Mouse (Mus musculus): Measurements from ENCODE around the gene Arid1b. TPM values are rescaled to one million over a fixed set of nuclear protein-coding genes. Genes with fewer than 3 reads are reported as not detected.

Gene Arid1b
- polyA plus RNA-seq, 1 experiment from 2014 or later = 16.1 TPM

GRCm38 (mm10) chr17:5222827-5223226 lies 228.7 kb downstream of the Arid1b start:
- H3K9me3 ChIP-seq = no peaks in the 10 kb centered on the region
- no peak for ATAC-seq (ENCODE audit: low FRiP score)
- 26% methylated on average over 2 of the region's 2 CpGs for WGBS
- H3K9ac ChIP-seq = no peak overlapping the region
- H3K4me1 ChIP-seq (replicated peaks) = peaks cover 79% of the 10 kb centered on the region
- no peaks in the 10 kb centered on the region for H3K27me3 ChIP-seq
- H3K4me3 ChIP-seq = no peak overlapping the region
- H3K27ac ChIP-seq = no peak overlapping the region
- no peaks in the 10 kb centered on the region for H3K36me3 ChIP-seq
- no peak overlapping the region for H3K4me2 ChIP-seq

- peaks cover 77% of the 10 kb centered on the region for H3K4me1 ChIP-seq (replicated peaks)
- WGBS = 79% methylated on average over 4 of the region's 4 CpGs
- no peak for ATAC-seq (ENCODE audit: low FRiP score)
- H3K9me3 ChIP-seq = no peaks in the 10 kb centered on the region
- no peak overlapping the region for H3K4me2 ChIP-seq
- no peak overlapping the region for H3K27ac ChIP-seq
- no peak overlapping the region for H3K4me3 ChIP-seq
- H3K36me3 ChIP-seq = no peaks in the 10 kb centered on the region
- no peak overlapping the region for H3K9ac ChIP-seq
- no peaks in the 10 kb centered on the region for H3K27me3 ChIP-seq
Measured at GRCm38 (mm10) chr17:5224932-5225331, 230.8 kb downstream of the Arid1b start.

- H3K36me3 ChIP-seq = no peaks in the 10 kb centered on the region
- no peak for ATAC-seq (ENCODE audit: low FRiP score)
- H3K4me1 ChIP-seq (replicated peaks) = peaks cover 74% of the 10 kb centered on the region
- no peaks in the 10 kb centered on the region for H3K27me3 ChIP-seq
- H3K4me3 ChIP-seq = no peak overlapping the region
- H3K9me3 ChIP-seq = no peaks in the 10 kb centered on the region
- 69% methylated on average over 6 of the region's 6 CpGs for WGBS
- no peak overlapping the region for H3K9ac ChIP-seq
- H3K27ac ChIP-seq = 0 out of 2 replicates have a peak overlapping the region, but pooled peaks have one; percentile 3
- no peak overlapping the region for H3K4me2 ChIP-seq
Measured at GRCm38 (mm10) chr17:5227136-5227535, 233.0 kb downstream of the Arid1b start.

- H3K36me3 ChIP-seq = no peaks in the 10 kb centered on the region
- H3K9me3 ChIP-seq = no peaks in the 10 kb centered on the region
- peaks cover 76% of the 10 kb centered on the region for H3K4me1 ChIP-seq (replicated peaks)
- no peak overlapping the region for H3K4me3 ChIP-seq
- H3K4me2 ChIP-seq = peak overlapping the region; percentile 8; the same call in 1 of the 2 replicates
- ATAC-seq (ENCODE audit: low FRiP score) = peak; percentile 22; the same call in 1 of the 2 replicates
- H3K27ac ChIP-seq = peak overlapping the region; percentile 76
- 44% methylated on average over 14 of the region's 14 CpGs for WGBS
- 0 out of 2 replicates have a peak overlapping the region, but pooled peaks have one; percentile 3 for H3K9ac ChIP-seq
- H3K27me3 ChIP-seq = no peaks in the 10 kb centered on the region
Measured at GRCm38 (mm10) chr17:5227950-5228615, 234.0 kb downstream of the Arid1b start.

GRCm38 (mm10) chr17:5228616-5229250 lies 234.6 kb downstream of the Arid1b start:
- 0 out of 2 replicates have a peak overlapping the region, but pooled peaks have one; percentile 3 for H3K9ac ChIP-seq
- H3K9me3 ChIP-seq = no peaks in the 10 kb centered on the region
- peak overlapping the region; percentile 76 for H3K27ac ChIP-seq
- 79% methylated on average over 6 of the region's 6 CpGs for WGBS
- H3K4me1 ChIP-seq (replicated peaks) = peaks cover 73% of the 10 kb centered on the region
- no peaks in the 10 kb centered on the region for H3K27me3 ChIP-seq
- H3K36me3 ChIP-seq = no peaks in the 10 kb centered on the region
- no peak overlapping the region for H3K4me3 ChIP-seq
- peak; percentile 7; the same call in 1 of the 2 replicates for ATAC-seq (ENCODE audit: low FRiP score)
- H3K4me2 ChIP-seq = 0 out of 2 replicates have a peak overlapping the region, but pooled peaks have one; percentile 8

- H3K27ac ChIP-seq = 0 out of 2 replicates have a peak overlapping the region, but pooled peaks have one; percentile 40
- WGBS = 76% methylated on average over 7 of the region's 7 CpGs
- ATAC-seq (ENCODE audit: low FRiP score) = no peak
- H3K4me3 ChIP-seq = no peak overlapping the region
- H3K36me3 ChIP-seq = no peaks in the 10 kb centered on the region
- H3K9ac ChIP-seq = no peak overlapping the region
- peaks cover 68% of the 10 kb centered on the region for H3K4me1 ChIP-seq (replicated peaks)
- H3K4me2 ChIP-seq = no peak overlapping the region
- H3K9me3 ChIP-seq = no peaks in the 10 kb centered on the region
- no peaks in the 10 kb centered on the region for H3K27me3 ChIP-seq
Measured at GRCm38 (mm10) chr17:5230063-5230462, 235.9 kb downstream of the Arid1b start.

GRCm38 (mm10) chr17:5232180-5232579 lies 238.0 kb downstream of the Arid1b start:
- peaks cover 70% of the 10 kb centered on the region for H3K4me1 ChIP-seq (replicated peaks)
- WGBS = 53% methylated on average over 2 of the region's 2 CpGs
- H3K4me3 ChIP-seq = no peak overlapping the region
- H3K9ac ChIP-seq = no peak overlapping the region
- no peaks in the 10 kb centered on the region for H3K27me3 ChIP-seq
- H3K36me3 ChIP-seq = no peaks in the 10 kb centered on the region
- no peak overlapping the region for H3K27ac ChIP-seq
- no peaks in the 10 kb centered on the region for H3K9me3 ChIP-seq
- ATAC-seq (ENCODE audit: low FRiP score) = no peak
- H3K4me2 ChIP-seq = no peak overlapping the region

GRCm38 (mm10) chr17:5233991-5234390 lies 239.9 kb downstream of the Arid1b start:
- no peak overlapping the region for H3K4me2 ChIP-seq
- H3K27ac ChIP-seq = no peak overlapping the region
- WGBS = 92% methylated on average over 1 of the region's 1 CpGs
- H3K4me3 ChIP-seq = no peak overlapping the region
- no peaks in the 10 kb centered on the region for H3K27me3 ChIP-seq
- peaks cover 73% of the 10 kb centered on the region for H3K4me1 ChIP-seq (replicated peaks)
- H3K9ac ChIP-seq = no peak overlapping the region
- no peaks in the 10 kb centered on the region for H3K36me3 ChIP-seq
- ATAC-seq (ENCODE audit: low FRiP score) = no peak
- no peaks in the 10 kb centered on the region for H3K9me3 ChIP-seq

- no peaks in the 10 kb centered on the region for H3K27me3 ChIP-seq
- ATAC-seq (ENCODE audit: low FRiP score) = no peak
- H3K4me1 ChIP-seq (replicated peaks) = peaks cover 73% of the 10 kb centered on the region
Measured at GRCm38 (mm10) chr17:5235057-5235456, 240.9 kb downstream of the Arid1b start.

GRCm38 (mm10) chr17:5237765-5238164 lies 243.6 kb downstream of the Arid1b start:
- H3K27ac ChIP-seq = no peak overlapping the region
- H3K4me2 ChIP-seq = no peak overlapping the region
- no peaks in the 10 kb centered on the region for H3K9me3 ChIP-seq
- H3K27me3 ChIP-seq = no peaks in the 10 kb centered on the region
- H3K4me1 ChIP-seq (replicated peaks) = peaks cover 60% of the 10 kb centered on the region
- 65% methylated on average over 3 of the region's 3 CpGs for WGBS
- H3K9ac ChIP-seq = no peak overlapping the region
- ATAC-seq (ENCODE audit: low FRiP score) = no peak
- no peak overlapping the region for H3K4me3 ChIP-seq
- H3K36me3 ChIP-seq = no peaks in the 10 kb centered on the region

More at GRCm38 (mm10) chr17:5235057-5235456, 240.9 kb downstream of the Arid1b start:
- H3K4me3 ChIP-seq = no peak overlapping the region
- no peaks in the 10 kb centered on the region for H3K36me3 ChIP-seq
- H3K4me2 ChIP-seq = no peak overlapping the region
- no peaks in the 10 kb centered on the region for H3K9me3 ChIP-seq
- WGBS = 85% methylated on average over 9 of the region's 9 CpGs
- H3K9ac ChIP-seq = no peak overlapping the region
- no peak overlapping the region for H3K27ac ChIP-seq

GRCm38 (mm10) chr17:5238387-5239245 lies 244.5 kb downstream of the Arid1b start:
- Histone ChIP-seq H3K4me2 (no peak overlapping the region), H3K27me3 (no peaks in the 10 kb centered on the region), H3K4me1 (replicated peaks) (peaks cover 56% of the 10 kb centered on the region), H3K4me3 (no peak overlapping the region), H3K36me3 (no peaks in the 10 kb centered on the region), H3K9me3 (no peaks in the 10 kb centered on the region), H3K27ac (peak overlapping the region; percentile 25; the same call in 1 of the 2 replicates), H3K9ac (no peak overlapping the region)
- 51% methylated on average over 16 of the region's 16 CpGs for WGBS
- ATAC-seq (ENCODE audit: low FRiP score) = no peak

GRCm38 (mm10) chr17:5244526-5244925 lies 250.4 kb downstream of the Arid1b start:
- Histone ChIP-seq H3K9ac (no peak overlapping the region), H3K9me3 (no peaks in the 10 kb centered on the region), H3K27me3 (no peaks in the 10 kb centered on the region), H3K27ac (0 out of 2 replicates have a peak overlapping the region, but pooled peaks have one; percentile 48), H3K36me3 (0 out of 2 replicates have a peak, but pooled peaks cover 3% of the 10 kb centered on the region), H3K4me1 (replicated peaks) (peaks cover 52% of the 10 kb centered on the region), H3K4me2 (no peak overlapping the region), H3K4me3 (no peak overlapping the region)
- WGBS = 82% methylated on average over 2 of the region's 2 CpGs
- no peak for ATAC-seq (ENCODE audit: low FRiP score)
